Mouse (Mus musculus) cortical plate, adult 2 months (tissue): Measurements from ENCODE around the gene Cers6.

Experiments
- CTCF ChIP-seq: fragments of 200-500 bp; IDR thresholded peaks from 2 replicates; pipeline ENCODE4 v1.5.1; 2011; ENCODE audit warnings: mild to moderate bottlenecking, control low read depth, low read length; ENCODE audit not compliant: insufficient read depth; ENCODE audit errors: extremely low read depth
- POLR2A ChIP-seq: fragments of 200-500 bp; IDR thresholded peaks from 2 replicates; pipeline ENCODE4 v1.6.1; 2011; ENCODE audit warnings: mild to moderate bottlenecking, low read length, control low read depth; ENCODE audit not compliant: insufficient read depth; ENCODE audit errors: extremely low read depth

DNA sequence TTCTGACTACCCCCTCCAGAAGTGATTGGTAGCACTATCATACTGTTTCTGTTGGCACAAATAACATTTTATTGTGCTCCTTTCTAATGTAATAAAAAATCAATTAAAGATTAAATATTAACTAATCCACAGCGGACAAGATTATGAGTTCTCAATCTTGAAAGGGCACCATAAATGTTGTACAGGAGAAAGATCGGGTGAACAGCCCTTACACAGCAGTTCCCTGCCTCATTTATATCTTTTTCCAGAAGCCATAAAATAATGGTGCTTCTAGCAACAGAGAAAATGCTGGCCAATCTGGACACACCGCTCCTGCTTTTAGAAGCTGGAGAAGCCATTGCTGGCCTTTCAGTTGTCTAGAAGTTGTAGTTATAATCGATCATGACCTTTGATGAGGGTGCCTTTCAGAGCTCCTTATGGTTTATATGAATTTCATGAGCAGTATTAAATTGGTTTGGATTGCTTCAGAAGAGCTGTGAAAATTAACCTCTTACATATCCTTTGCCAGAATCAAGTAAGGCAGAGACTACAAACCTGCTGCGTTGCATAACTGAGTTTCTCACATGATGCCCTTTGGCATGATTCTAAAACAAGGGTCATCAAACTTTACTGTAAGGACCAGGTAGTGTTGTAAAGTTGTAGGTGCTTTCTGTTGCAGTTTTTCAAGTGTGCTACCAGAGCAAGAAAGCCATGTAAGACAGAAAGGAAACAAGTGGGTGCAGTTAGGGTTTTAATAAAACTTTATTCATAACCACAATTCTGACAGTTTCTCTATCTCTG, 200.9 kb downstream of the Cers6 start:
- no peak for TF ChIP-seq POLR2A
- no peak for TF ChIP-seq CTCF
